Mouse (Mus musculus) heart, adult 8-10 months (tissue): ENCODE data around the gene Cybb. TPM values are rescaled to one million over a fixed set of nuclear protein-coding genes. Genes with fewer than 3 reads are reported as not detected.

Source experiments
- total RNA-seq, 4 experiments: library from RNA; stranded (reverse); gene quantifications; 2 replicates each; pipeline ENCODE4 v1.2.4; 2022

The Cybb gene
- total RNA-seq, 4 experiments from 2014 or later, result 3.8 to 12.7 (median 7.9) TPM

Other genes with a start within 250 kb of the Cybb start
- gene Gm14862, start 230.9 kb downstream of the Cybb start, total RNA-seq, result not detected
- 1 to 10 TPM; 5.1 to 9.8 (median 8.1) TPM for gene Xk, start 215.0 kb downstream of the Cybb start, total RNA-seq
- gene H2al1m, start 204.0 kb downstream of the Cybb start, total RNA-seq, result 1 to 10 TPM in 1 of 4 experiments, not detected in 3; 1.3 TPM
- not detected for gene H2al1k, start 137.1 kb downstream of the Cybb start, total RNA-seq
- gene H2al1o, start 84.6 kb upstream of the Cybb start, total RNA-seq, result not detected
- 10 to 100 TPM; 47.8 to 70.5 (median 59.9) TPM for gene Dynlt3, start 175.2 kb upstream of the Cybb start, total RNA-seq